Mouse (Mus musculus) stomach, embryonic 16.5 days (tissue): ENCODE measurements at regions not wholly inside any gene's neighbourhood (a gene's known extent, or its start where the extent isn't known, plus 50 kb on each side); places are given as distances from the start of the nearest gene placed in this dataset.

Experiments used
- ATAC-seq: fragments of 200-750 bp; cut with Nextera tagmentation; 2 replicates; pipeline ENCODE4 v1.8.0; 2017; ENCODE audit warnings: moderate number of reproducible peaks, moderate TSS enrichment; ENCODE audit not compliant: insufficient read depth, low FRiP score
- H3K27ac ChIP-seq: fragments of 300-500 bp; sonication (generic); 2 replicates; pipeline ENCODE4 v1.5.1; 2014; ENCODE audit warnings: low read length
- H3K27me3 ChIP-seq: fragments of 300-500 bp; sonication (generic); 2 replicates; pipeline ENCODE4 v1.6.1; 2014; ENCODE audit warnings: low read length, control low read depth, mixed read lengths; ENCODE audit not compliant: control insufficient read depth, insufficient read depth
- H3K36me3 ChIP-seq: fragments of 300-500 bp; sonication (generic); 2 replicates; pipeline ENCODE4 v1.6.1; 2014; ENCODE audit warnings: low read length; ENCODE audit not compliant: control insufficient read depth, insufficient read depth
- H3K4me1 ChIP-seq: fragments of 300-500 bp; sonication (generic); 2 replicates; pipeline ENCODE4 v1.6.1; 2014; ENCODE audit warnings: low read length, control low read depth, mixed read lengths; ENCODE audit not compliant: control insufficient read depth, insufficient read depth
- H3K4me2 ChIP-seq: fragments of 300-500 bp; sonication (generic); 2 replicates; pipeline ENCODE4 v1.6.1; 2014; ENCODE audit warnings: low read depth, low read length, mixed read lengths
- H3K4me3 ChIP-seq: fragments of 300-500 bp; sonication (generic); replicated peaks from 2 replicates; pipeline ENCODE4 v1.5.1; 2014; ENCODE audit warnings: mild to moderate bottlenecking, low read length
- H3K9ac ChIP-seq: fragments of 300-500 bp; sonication (generic); 2 replicates; pipeline ENCODE4 v1.6.1; 2014; ENCODE audit warnings: low read length
- H3K9me3 ChIP-seq: fragments of 300-500 bp; sonication (generic); replicated peaks from 2 replicates; pipeline ENCODE4 v1.6.1; 2016; ENCODE audit warnings: low read length, control low read depth; ENCODE audit not compliant: control insufficient read depth
- WGBS: fragments of 180-500 bp; shearing (Covaris S2); extraction: QIAGEN DNeasy Blood & Tissue Kit; methylation state at CpG from one replicate; pipeline ENCODE4 v1.1.7; 2014; 5-methylcytosine and 5-hydroxymethylcytosine counted together

GRCm38 (mm10) chr1:127017698-127018097 is 187.1 kb upstream of the Nckap5 start:
- 68% methylated on average over 2 of the region's 2 CpGs for WGBS
- Histone ChIP-seq H3K4me1 (no peaks in the 10 kb centered on the region), H3K4me2 (no peak overlapping the region), H3K9me3 (no peaks in the 10 kb centered on the region), H3K4me3 (no peak overlapping the region), H3K27me3 (no peaks in the 10 kb centered on the region), H3K27ac (no peak overlapping the region), H3K9ac (no peak overlapping the region), H3K36me3 (no peaks in the 10 kb centered on the region)
- no peak for ATAC-seq

- Histone ChIP-seq H3K4me3 (no peak overlapping the region), H3K9me3 (no peaks in the 10 kb centered on the region), H3K9ac (no peak overlapping the region), H3K27me3 (no peaks in the 10 kb centered on the region), H3K36me3 (no peaks in the 10 kb centered on the region), H3K4me1 (no peaks in the 10 kb centered on the region), H3K4me2 (no peak overlapping the region), H3K27ac (no peak overlapping the region)
- ATAC-seq = no peak
- WGBS = 63% methylated on average over 4 of the region's 4 CpGs
These were observed 185.3 kb upstream of the Nckap5 start for GRCm38 (mm10) chr1:127015894-127016245.

- Histone ChIP-seq H3K9ac (no peak overlapping the region), H3K27me3 (no peaks in the 10 kb centered on the region), H3K4me3 (no peak overlapping the region), H3K4me2 (no peak overlapping the region), H3K4me1 (no peaks in the 10 kb centered on the region), H3K36me3 (no peaks in the 10 kb centered on the region), H3K9me3 (no peaks in the 10 kb centered on the region), H3K27ac (no peak overlapping the region)
- ATAC-seq = peak; percentile 69
- WGBS = 32% methylated on average over 8 of the region's 8 CpGs
These were observed 184.7 kb upstream of the Nckap5 start for GRCm38 (mm10) chr1:127015042-127015893.

- no peak overlapping the region for H3K9ac ChIP-seq
- H3K4me2 ChIP-seq = no peak overlapping the region
- ATAC-seq = no peak
- H3K9me3 ChIP-seq = no peaks in the 10 kb centered on the region
- H3K4me3 ChIP-seq = no peak overlapping the region
- H3K36me3 ChIP-seq = no peaks in the 10 kb centered on the region
- no peak overlapping the region for H3K27ac ChIP-seq
- no peaks in the 10 kb centered on the region for H3K4me1 ChIP-seq
- H3K27me3 ChIP-seq = no peaks in the 10 kb centered on the region
- 60% methylated on average over 6 of the region's 6 CpGs for WGBS
These were observed 181.3 kb upstream of the Nckap5 start for GRCm38 (mm10) chr1:127011901-127012300.

- no peaks in the 10 kb centered on the region for H3K27me3 ChIP-seq
- no peaks in the 10 kb centered on the region for H3K36me3 ChIP-seq
- H3K9ac ChIP-seq = no peak overlapping the region
- no peak for ATAC-seq
- no peak overlapping the region for H3K4me2 ChIP-seq
- H3K27ac ChIP-seq = no peak overlapping the region
- WGBS = 82% methylated on average over 4 of the region's 4 CpGs
- no peaks in the 10 kb centered on the region for H3K4me1 ChIP-seq
- H3K4me3 ChIP-seq = no peak overlapping the region
- H3K9me3 ChIP-seq = no peaks in the 10 kb centered on the region
These were observed 179.1 kb upstream of the Nckap5 start for GRCm38 (mm10) chr1:127009699-127010098.

- Histone ChIP-seq H3K9me3 (no peaks in the 10 kb centered on the region), H3K9ac (no peak overlapping the region), H3K4me3 (no peak overlapping the region), H3K27me3 (no peaks in the 10 kb centered on the region), H3K27ac (peak overlapping the region; percentile 68), H3K4me1 (peaks cover 2% of the 10 kb centered on the region; the same call in 1 of the 2 replicates), H3K4me2 (no peak overlapping the region), H3K36me3 (no peaks in the 10 kb centered on the region)
- peak; percentile 51; the same call in 1 of the 2 replicates for ATAC-seq
- WGBS = 66% methylated on average over 7 of the region's 7 CpGs
These were observed 171.1 kb upstream of the Nckap5 start for GRCm38 (mm10) chr1:127001700-127002099.

- Histone ChIP-seq H3K4me1 (no peaks in the 10 kb centered on the region), H3K9me3 (no peaks in the 10 kb centered on the region), H3K27ac (no peak overlapping the region), H3K4me2 (no peak overlapping the region), H3K9ac (no peak overlapping the region), H3K4me3 (no peak overlapping the region), H3K36me3 (no peaks in the 10 kb centered on the region), H3K27me3 (no peaks in the 10 kb centered on the region)
- WGBS = 68% methylated on average over 1 of the region's 1 CpGs
- ATAC-seq = peak; percentile 27; the same call in 1 of the 2 replicates
These were observed 162.6 kb upstream of the Nckap5 start for GRCm38 (mm10) chr1:126993061-126993640.

GRCm38 (mm10) chr1:126992441-126992840 is 161.8 kb upstream of the Nckap5 start:
- Histone ChIP-seq H3K36me3 (no peaks in the 10 kb centered on the region), H3K4me2 (no peak overlapping the region), H3K9me3 (no peaks in the 10 kb centered on the region), H3K4me1 (no peaks in the 10 kb centered on the region), H3K9ac (no peak overlapping the region), H3K27ac (no peak overlapping the region), H3K27me3 (no peaks in the 10 kb centered on the region), H3K4me3 (no peak overlapping the region)
- ATAC-seq = no peak
- 70% methylated on average over 4 of the region's 4 CpGs for WGBS

- ATAC-seq = no peak
- WGBS = 82% methylated on average over 5 of the region's 5 CpGs
These were observed 152.2 kb upstream of the Nckap5 start for GRCm38 (mm10) chr1:126982805-126983204.

More at GRCm38 (mm10) chr1:126982805-126983204, 152.2 kb upstream of the Nckap5 start:
- Histone ChIP-seq H3K4me2 (no peak overlapping the region), H3K36me3 (no peaks in the 10 kb centered on the region), H3K9ac (no peak overlapping the region), H3K4me3 (no peak overlapping the region), H3K27me3 (no peaks in the 10 kb centered on the region), H3K4me1 (no peaks in the 10 kb centered on the region), H3K9me3 (no peaks in the 10 kb centered on the region), H3K27ac (no peak overlapping the region)
